Mouse (Mus musculus) layer of hippocampus, adult 2 months (tissue): ENCODE measurements around the gene Nrbp1. TPM values are rescaled to one million over a fixed set of nuclear protein-coding genes. Genes with fewer than 3 reads are reported as not detected.
A peak's percentile ranks its signal among the peaks of the same experiment; 100 is the strongest.

ENCODE experiments used
- DNase-seq, 2 experiments: peaks; one replicate each; pipeline ENCODE4 v3.0.0; 2022; ENCODE audit warnings: low spot score in 2 of 2
- H3K27ac ChIP-seq: fragments of 200-600 bp; 2 replicates; pipeline ENCODE4 v1.8.1; 2022
- H3K4me3 ChIP-seq: fragments of 200-600 bp; 2 replicates; pipeline ENCODE4 v1.8.1; 2022; ENCODE audit warnings: mild to moderate bottlenecking
- CTCF ChIP-seq: fragments of 200-600 bp; conservative IDR thresholded peaks from 2 replicates; pipeline ENCODE4 v1.8.1; 2022; ENCODE audit warnings: antibody characterized with exemption, mild to moderate bottlenecking, moderate library complexity
- total RNA-seq, 2 experiments: library from RNA; stranded (reverse); gene quantifications; 2 replicates each; pipeline ENCODE4 v1.2.3; 2021

The Nrbp1 gene
- total RNA-seq, 2 experiments from 2014 or later, result 81.2 to 89.4 TPM

DNA sequence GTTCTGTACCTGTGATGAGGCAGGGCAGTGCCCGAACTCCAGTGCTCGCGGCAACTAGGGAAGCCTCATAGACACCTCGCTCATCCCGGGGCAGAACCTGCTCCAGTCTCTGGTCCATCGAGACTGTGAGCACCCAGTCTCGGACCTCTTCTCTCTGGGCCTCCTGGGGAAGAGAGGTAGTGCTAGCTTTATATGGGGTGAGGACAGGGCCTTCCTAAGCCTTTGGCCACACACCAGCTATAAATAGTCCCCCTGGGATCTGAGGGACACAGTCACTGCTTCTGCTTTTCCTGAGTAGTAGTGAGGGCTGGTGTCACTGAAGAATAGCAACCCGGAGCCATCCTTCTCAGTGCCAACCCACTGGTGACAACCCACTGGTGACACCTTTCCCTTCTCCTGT is 13.1 kb downstream of the Nrbp1 start:
- Histone ChIP-seq H3K27ac (peak overlapping the region; percentile 63), H3K4me3 (no peak overlapping the region)
- no peak for TF ChIP-seq CTCF
- DNase-seq, result no peak

DNA sequence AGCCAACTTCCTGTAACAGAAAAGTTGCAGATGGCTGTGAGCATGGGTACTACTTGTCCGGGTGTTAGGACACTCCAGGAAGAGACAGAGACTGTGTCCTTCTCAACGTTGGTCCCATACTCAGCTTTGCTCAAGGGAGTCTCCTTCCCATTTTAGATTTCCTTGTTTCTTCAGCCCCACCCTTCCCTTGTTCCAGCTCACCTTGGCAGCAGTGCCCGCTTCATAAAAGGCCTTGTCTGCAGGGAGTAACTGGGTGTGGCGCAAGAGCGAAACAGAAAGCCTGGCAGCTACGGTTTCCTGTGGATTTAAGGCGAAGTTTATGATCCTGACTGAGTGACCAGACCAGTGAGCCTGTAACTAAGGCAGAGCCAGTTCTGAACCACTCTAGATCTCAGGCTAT is 13.8 kb downstream of the Nrbp1 start:
- no peak overlapping the region for H3K4me3 ChIP-seq
- peak overlapping the region; percentile 63 for H3K27ac ChIP-seq
- DNase-seq, result no peak
- no peak for TF ChIP-seq CTCF

DNA sequence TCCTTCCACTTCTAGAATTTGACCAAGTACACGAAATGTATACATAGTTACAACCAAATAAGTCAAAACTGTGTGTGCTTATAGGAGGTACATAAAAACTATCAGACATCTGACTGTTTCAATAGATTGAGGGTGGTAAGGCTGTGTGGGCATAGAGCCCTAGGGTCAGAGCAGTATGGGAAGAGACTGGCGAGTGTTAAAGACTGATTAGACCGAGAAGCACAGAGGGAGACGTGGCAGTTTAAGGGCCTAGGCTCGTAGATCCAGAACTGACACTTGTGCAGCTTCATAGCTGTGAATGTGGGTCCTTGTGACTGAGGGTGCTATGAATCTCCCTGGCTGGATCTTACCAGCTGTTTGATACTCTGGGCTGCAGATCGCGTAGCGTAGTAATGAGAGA is 14.2 kb downstream of the Nrbp1 start:
- no peak for DNase-seq
- H3K4me3 ChIP-seq, result no peak overlapping the region
- peak overlapping the region; percentile 63; the same call in 1 of the 2 replicates for H3K27ac ChIP-seq
- TF ChIP-seq CTCF, result no peak

DNA sequence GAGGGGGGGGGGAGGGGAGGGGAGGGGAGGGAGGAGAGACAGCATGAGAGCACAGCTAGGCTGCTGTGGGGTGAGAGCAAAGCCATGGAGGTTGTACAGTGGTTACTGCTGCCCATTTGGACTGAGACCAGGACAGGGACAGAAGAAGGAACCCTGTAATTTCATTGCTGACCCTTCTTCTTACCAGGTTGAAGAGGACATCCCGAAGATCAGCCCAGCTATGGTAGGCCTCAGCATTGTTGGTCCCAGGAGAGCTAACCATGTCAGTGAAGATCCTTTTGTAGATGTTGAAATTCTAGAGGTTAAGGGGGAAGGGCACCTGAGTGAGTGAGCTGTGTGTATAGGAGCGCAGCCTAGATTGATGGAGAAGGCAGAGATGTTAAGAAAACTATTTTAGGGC is 14.7 kb downstream of the Nrbp1 start:
- Histone ChIP-seq H3K4me3 (no peak overlapping the region), H3K27ac (no peak overlapping the region)
- no peak for DNase-seq
- TF ChIP-seq CTCF, result no peak

DNA sequence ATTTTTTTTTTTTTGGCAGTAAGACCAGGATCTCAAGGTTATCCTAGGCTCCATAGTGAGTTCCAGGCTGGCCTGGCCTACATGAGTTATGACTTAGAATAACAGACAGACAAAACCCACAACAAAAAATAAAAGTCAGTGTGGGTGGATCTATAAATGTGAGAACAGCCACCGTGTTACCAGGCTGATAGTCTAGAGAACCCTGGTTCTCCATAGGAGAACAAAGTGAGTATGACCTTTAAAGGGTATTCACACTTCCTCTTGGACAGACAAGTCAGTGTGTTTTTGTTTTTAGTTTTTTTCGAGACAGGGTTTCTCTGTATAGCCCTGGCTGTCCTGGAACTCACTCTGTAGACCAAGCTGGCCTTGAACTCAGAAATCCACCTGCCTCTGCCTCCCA is 15.3 kb downstream of the Nrbp1 start:
- Histone ChIP-seq H3K27ac (0 out of 2 replicates have a peak overlapping the region, but pooled peaks have one; percentile 0), H3K4me3 (no peak overlapping the region)
- TF ChIP-seq CTCF, result no peak
- DNase-seq, result no peak

DNA sequence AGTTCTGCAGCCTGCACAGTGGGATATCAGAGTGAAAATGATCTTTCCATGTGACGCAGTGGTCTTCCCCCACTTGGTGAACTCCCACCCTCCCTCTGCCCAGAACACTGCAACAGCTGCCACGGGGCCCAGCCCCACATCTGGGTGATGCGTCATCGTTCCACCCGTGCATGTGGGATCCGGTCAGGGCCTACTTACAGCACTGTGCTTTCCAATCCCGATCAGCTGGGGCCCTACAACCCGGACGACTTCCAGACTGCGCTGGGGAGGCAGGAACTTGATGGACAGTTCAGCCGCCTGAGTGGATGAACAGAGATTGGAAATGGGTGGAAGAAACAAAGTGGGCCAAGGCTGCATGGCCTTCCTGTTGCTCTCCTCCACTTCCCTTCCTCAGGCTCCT is 17.0 kb downstream of the Nrbp1 start:
- TF ChIP-seq CTCF, result no peak
- no peak overlapping the region for H3K27ac ChIP-seq
- DNase-seq, result no peak
- H3K4me3 ChIP-seq, result no peak overlapping the region

DNA sequence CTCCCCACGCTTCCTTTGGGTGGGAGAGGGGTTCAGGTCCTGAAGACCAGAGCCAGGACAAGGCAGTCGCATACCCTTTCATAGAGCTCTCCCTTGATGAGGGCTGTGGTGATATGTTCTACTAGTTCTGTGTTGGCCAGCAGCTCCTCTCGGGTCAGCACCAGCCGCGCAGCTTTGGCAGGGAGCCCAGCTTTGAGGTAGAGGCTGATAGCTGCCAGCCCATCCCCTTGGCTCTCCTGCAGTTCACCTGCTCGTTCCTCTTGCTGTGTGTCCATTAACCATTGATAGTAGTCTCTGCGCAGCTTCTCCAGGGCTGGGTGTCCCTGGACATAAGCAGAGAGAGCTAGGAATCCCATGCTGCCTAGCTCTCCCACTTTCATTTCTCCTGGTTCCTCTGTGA is 25.4 kb downstream of the Nrbp1 start:
- no peak for TF ChIP-seq CTCF
- Histone ChIP-seq H3K4me3 (no peak overlapping the region), H3K27ac (no peak overlapping the region)
- DNase-seq, result no peak

DNA sequence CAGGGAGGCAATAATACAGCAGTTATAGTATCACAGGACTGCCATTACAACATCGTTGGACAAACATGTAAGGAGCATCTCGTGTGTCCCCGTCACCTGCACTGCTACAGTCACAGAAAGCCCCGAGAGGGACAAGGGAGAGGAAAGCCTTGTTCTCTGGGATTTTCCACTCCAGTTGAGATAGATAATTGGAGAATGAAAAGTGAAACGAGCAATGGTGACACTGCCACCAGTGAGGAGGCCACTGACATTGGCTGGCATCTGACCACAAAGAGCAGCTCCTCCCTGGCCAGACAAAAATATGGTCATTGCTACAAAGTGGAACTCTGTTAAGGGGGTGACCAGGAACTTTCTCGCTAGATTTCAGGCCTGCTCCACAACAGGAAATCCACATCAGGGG is 27.0 kb downstream of the Nrbp1 start:
- TF ChIP-seq CTCF, result no peak
- Histone ChIP-seq H3K4me3 (no peak overlapping the region), H3K27ac (no peak overlapping the region)
- DNase-seq, result no peak

DNA sequence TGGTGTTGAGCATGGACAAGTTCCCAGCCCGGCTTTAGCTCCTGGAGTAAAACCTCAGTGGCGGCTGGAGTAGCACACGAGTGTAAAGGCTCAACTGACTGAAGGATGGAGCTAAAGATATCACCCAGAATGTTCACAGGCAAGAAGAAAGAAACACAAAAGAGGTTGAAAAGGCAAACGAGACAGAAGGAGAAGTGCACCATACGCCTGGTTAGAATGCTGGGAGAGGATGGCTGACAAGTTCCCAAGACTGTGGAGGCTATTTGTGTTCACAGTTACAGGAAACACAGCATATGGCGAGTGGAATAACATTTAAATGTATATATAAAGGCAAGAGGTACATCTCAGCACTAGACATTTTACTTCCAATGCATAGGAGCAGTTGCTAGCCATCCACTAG is 32.4 kb downstream of the Nrbp1 start:
- no peak overlapping the region for H3K4me3 ChIP-seq
- no peak for DNase-seq
- no peak for TF ChIP-seq CTCF
- no peak overlapping the region for H3K27ac ChIP-seq

DNA sequence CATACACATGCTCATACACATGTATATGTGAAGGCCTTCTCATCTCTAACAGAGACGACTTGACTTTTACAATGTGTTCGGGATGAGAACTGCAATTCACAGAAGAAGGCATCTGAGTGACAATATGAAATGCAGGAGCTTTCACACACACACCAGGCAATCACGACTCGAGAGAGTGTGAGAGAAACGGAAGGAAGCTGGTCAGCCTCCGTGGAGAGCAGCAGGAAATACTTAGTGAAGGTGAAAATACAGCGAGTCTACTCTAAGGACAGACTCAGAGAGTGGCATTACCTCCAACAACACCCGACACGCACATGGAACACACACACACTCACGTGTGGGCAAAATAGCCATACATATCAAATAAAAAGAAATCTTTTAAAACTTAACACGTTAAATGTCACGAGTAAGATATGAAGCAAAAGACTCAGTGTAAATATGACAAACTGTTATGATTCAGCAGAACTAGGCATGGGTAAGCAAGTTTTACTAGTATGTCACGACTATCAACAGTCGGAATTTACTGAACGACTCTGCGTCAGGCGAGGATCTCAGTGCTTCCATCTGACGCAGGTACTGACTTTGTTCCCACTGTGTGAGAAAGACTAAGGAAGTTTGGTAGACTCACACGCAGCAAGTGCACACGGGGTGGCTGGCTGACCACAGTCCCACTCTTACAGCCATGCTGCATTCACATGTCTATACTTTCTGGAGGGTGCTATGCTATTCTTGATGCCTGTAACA is 38.8 kb downstream of the Nrbp1 start:
- TF ChIP-seq CTCF, result no peak

DNA sequence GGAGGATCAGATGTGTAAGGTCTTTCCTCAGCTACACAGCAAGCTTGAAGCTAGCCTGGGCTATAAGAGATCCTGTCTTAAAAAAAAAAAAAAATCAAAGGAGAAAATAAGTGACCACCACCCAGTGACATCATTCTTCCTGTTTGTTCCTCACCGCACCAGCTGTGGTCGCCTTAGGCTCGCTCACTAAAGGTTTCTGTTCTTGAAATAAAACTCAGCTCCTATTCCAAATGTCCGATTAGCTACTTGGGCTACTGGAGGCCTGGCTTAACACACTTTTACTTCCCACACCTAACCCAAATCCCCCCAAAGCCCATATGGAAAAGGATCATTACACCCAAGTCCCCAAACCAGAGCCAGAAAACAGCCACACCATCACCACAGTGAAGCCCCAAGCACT is 47.6 kb downstream of the Nrbp1 start:
- DNase-seq, result no peak
- Histone ChIP-seq H3K4me3 (no peak overlapping the region), H3K27ac (no peak overlapping the region)
- no peak for TF ChIP-seq CTCF

More for the DNA sequence above, 38.8 kb downstream of the Nrbp1 start:
- DNase-seq, result no peak
- Histone ChIP-seq H3K4me3 (no peak overlapping the region), H3K27ac (no peak overlapping the region)

DNA sequence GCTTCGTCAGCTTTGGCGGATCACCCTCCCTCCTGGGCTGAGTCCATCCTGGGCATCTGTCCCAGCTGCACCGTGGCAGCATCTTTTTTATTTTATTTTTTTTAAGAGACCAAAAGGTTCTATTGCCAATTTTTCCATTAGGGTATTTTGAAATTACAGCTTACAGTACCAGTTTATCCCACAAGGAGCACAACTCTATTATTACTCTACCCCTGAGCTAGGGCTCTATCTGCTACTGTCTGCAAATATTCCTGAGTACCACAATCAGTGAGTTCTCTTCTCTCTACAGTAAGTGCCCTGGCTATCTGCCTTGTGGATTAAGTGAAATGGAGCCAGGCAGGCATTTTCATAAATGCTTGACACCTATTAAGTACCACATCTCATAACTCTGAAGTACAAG is 48.0 kb downstream of the Nrbp1 start:
- Histone ChIP-seq H3K4me3 (no peak overlapping the region), H3K27ac (no peak overlapping the region)
- peak; percentile 54 for TF ChIP-seq CTCF
- DNase-seq, result no peak

DNA sequence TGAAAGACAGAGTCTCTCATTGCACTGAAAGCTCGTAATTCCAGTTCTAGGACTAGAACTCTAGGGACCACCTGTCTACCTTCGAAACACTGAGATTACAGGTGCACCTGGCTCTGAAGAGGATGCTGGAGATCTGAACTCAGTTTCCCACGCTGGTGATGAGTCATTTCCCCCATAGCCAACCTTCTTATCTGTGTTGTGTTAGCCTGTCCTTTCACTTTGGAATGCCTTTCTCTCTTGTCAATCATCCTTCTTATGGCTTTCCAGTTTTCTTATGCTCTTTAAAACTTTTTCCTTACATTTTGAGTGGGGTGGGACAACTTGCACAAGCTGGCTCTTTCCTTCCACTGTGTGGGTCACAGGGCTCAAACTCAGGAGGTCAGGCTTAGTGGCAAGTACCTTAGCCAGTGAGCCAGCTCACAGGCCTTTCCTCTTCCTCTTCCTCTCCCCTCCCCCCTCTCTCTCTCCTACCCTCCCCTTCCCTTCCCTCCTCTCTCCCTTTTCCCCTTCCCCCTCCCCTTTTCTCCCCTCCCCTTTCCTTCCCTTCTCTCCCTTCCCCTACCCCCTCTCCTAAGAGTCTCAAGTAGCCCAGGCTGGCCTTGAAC is 49.1 kb downstream of the Nrbp1 start:
- no peak for TF ChIP-seq CTCF
- DNase-seq, result no peak
- H3K27ac ChIP-seq, result no peak overlapping the region
- no peak overlapping the region; the same call in 1 of the 2 replicates for H3K4me3 ChIP-seq

DNA sequence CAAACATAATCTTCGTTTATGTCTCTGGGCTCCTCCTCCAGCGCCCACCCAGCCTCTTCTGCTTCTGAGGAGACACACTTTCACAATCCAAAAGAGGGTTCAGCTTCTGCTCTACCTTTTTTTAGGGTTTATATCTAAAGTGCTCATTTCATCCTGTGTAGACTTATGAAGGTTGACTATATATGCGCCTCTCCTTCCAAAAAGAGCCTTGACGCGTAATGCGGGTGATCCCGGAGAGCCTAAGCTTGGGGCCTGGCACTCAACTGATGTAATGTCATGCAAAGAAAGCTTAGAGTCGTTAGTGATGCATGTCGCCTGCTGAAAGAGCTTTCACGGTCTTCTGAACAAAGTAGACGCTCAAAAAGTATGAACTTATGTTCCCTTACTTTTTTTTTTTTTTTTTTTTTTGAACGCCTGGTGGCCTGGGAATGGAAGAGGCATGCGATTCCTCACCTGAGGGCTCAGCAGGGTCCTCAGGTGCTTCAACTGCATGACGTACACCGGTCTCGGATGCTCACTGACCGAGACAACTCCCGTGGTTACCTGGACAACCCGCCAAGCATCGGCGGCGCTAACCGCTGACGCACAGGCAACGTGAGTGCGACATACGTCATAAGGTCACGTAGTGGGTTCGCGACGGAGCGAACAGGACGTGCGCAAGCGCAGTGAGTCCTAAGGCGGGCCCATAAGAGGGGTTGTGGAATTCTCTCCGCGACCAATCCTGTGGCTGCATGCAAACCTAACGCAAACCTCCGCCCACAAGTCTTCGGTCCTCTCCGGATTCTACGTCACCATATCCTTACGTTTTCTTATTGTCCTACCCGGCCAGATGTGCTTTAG is 50.1 kb downstream of the Nrbp1 start, which contains the start of gene Ift172:
Gene Ift172, minus strand, starts transcription at position 596 of the 840 bp plus-strand sequence.
- TF ChIP-seq CTCF, result no peak
- Histone ChIP-seq H3K27ac (peak within 1 kb of the TSS; percentile 90), H3K4me3 (peak within 1 kb of the TSS; percentile 70)
- DNase-seq, result peak; percentile 96
